Mouse (Mus musculus) liver, embryonic 13.5 days (tissue): ENCODE results near the gene Atp1b1. TPM values are rescaled to one million over a fixed set of nuclear protein-coding genes. Genes with fewer than 3 reads are reported as not detected.

Source experiments
- ATAC-seq: fragments of 200-750 bp; cut with Nextera tagmentation; 2 replicates; pipeline ENCODE4 v1.8.0; 2017; ENCODE audit warnings: low read depth, mild to moderate bottlenecking, moderate number of reproducible peaks, moderate library complexity
- DNase-seq: peaks from one replicate; pipeline ENCODE4 v3.0.0; 2022
- H3K27ac ChIP-seq: fragments of 300-500 bp; sonication (generic); 2 replicates; pipeline ENCODE4 v1.5.1; 2015; ENCODE audit warnings: moderate library complexity, mild to moderate bottlenecking, inconsistent platforms
- H3K27me3 ChIP-seq: fragments of 300-500 bp; sonication (generic); 2 replicates; pipeline ENCODE4 v1.6.1; 2015; ENCODE audit warnings: mild to moderate bottlenecking, inconsistent platforms
- H3K36me3 ChIP-seq: fragments of 300-500 bp; sonication (generic); 2 replicates; pipeline ENCODE4 v1.6.1; 2015; ENCODE audit warnings: mild to moderate bottlenecking, inconsistent platforms
- H3K4me1 ChIP-seq: fragments of 300-500 bp; sonication (generic); replicated peaks from 2 replicates; pipeline ENCODE4 v1.6.1; 2015; ENCODE audit warnings: inconsistent platforms
- H3K4me2 ChIP-seq: fragments of 300-500 bp; sonication (generic); 2 replicates; pipeline ENCODE4 v1.6.1; 2015; ENCODE audit warnings: inconsistent platforms, mild to moderate bottlenecking, moderate library complexity
- H3K4me3 ChIP-seq: fragments of 300-500 bp; sonication (generic); replicated peaks from 2 replicates; pipeline ENCODE4 v1.5.1; 2015; ENCODE audit warnings: mild to moderate bottlenecking, inconsistent platforms
- H3K9ac ChIP-seq: fragments of 300-500 bp; sonication (generic); 2 replicates; pipeline ENCODE4 v1.6.1; 2015; ENCODE audit warnings: mild to moderate bottlenecking, inconsistent platforms
- H3K9me3 ChIP-seq: fragments of 300-500 bp; sonication (generic); replicated peaks from 2 replicates; pipeline ENCODE4 v1.6.1; 2016; ENCODE audit warnings: inconsistent platforms
- WGBS: fragments of 180-500 bp; shearing (Covaris S2); methylation state at CpG from one replicate; pipeline ENCODE4 v1.1.7; 2015; ENCODE audit not compliant: insufficient replicate concordance; 5-methylcytosine and 5-hydroxymethylcytosine counted together
- polyA plus RNA-seq: library from polyadenylated mRNA; unstranded; fragments of >200 nt; fragmentation: Nextera tagmentation; extraction: Ambion mirVana; gene quantifications from 2 replicates; pipeline ENCODE4 v1.2.1, GENCODE M21; 2015

Gene Atp1b1
- polyA plus RNA-seq, 1 experiment from 2014 or later = 9.1 TPM

- DNase-seq = no peak
- WGBS = 80% methylated on average over 7 of the region's 7 CpGs
- peaks cover 8% of the 10 kb centered on the region for H3K4me1 ChIP-seq
- no peaks in the 10 kb centered on the region for H3K36me3 ChIP-seq
- no peak overlapping the region for H3K9ac ChIP-seq
- H3K27me3 ChIP-seq = no peaks in the 10 kb centered on the region
- no peak overlapping the region for H3K4me2 ChIP-seq
- ATAC-seq = no peak
- no peak overlapping the region for H3K27ac ChIP-seq
- H3K4me3 ChIP-seq = no peak overlapping the region
- no peaks in the 10 kb centered on the region for H3K9me3 ChIP-seq
Measured at GRCm38 (mm10) chr1:164436749-164437148, 21.4 kb downstream of the Atp1b1 start.

GRCm38 (mm10) chr1:164434049-164434448, 24.1 kb downstream of the Atp1b1 start:
- DNase-seq (no peak), ATAC-seq (no peak)
- no peak overlapping the region for H3K9ac ChIP-seq
- no peak overlapping the region for H3K4me3 ChIP-seq
- H3K4me2 ChIP-seq = no peak overlapping the region
- no peak overlapping the region for H3K27ac ChIP-seq
- H3K4me1 ChIP-seq = no peaks in the 10 kb centered on the region
- H3K9me3 ChIP-seq = no peaks in the 10 kb centered on the region
- WGBS = 76% methylated on average over 6 of the region's 6 CpGs
- no peaks in the 10 kb centered on the region for H3K27me3 ChIP-seq
- H3K36me3 ChIP-seq = no peaks in the 10 kb centered on the region

- no peak for ATAC-seq
- no peak overlapping the region for H3K4me2 ChIP-seq
- no peaks in the 10 kb centered on the region for H3K4me1 ChIP-seq
- DNase-seq = no peak
- H3K4me3 ChIP-seq = no peak overlapping the region
- no peak overlapping the region for H3K9ac ChIP-seq
- no peaks in the 10 kb centered on the region for H3K27me3 ChIP-seq
- 74% methylated on average over 5 of the region's 5 CpGs for WGBS
- no peaks in the 10 kb centered on the region for H3K9me3 ChIP-seq
- no peak overlapping the region for H3K27ac ChIP-seq
- H3K36me3 ChIP-seq = no peaks in the 10 kb centered on the region
Measured at GRCm38 (mm10) chr1:164432649-164433048, 25.5 kb downstream of the Atp1b1 start.

GRCm38 (mm10) chr1:164428644-164429043, 29.5 kb downstream of the Atp1b1 start:
- WGBS = 78% methylated on average over 9 of the region's 9 CpGs
- Histone ChIP-seq H3K4me2 (no peak overlapping the region), H3K4me3 (no peak overlapping the region), H3K4me1 (no peaks in the 10 kb centered on the region), H3K27ac (no peak overlapping the region), H3K9me3 (no peaks in the 10 kb centered on the region), H3K9ac (no peak overlapping the region), H3K36me3 (no peaks in the 10 kb centered on the region), H3K27me3 (no peaks in the 10 kb centered on the region)
- ATAC-seq = no peak
- DNase-seq = no peak

GRCm38 (mm10) chr1:164427777-164428176, 30.4 kb downstream of the Atp1b1 start:
- no peak overlapping the region for H3K9ac ChIP-seq
- H3K36me3 ChIP-seq = no peaks in the 10 kb centered on the region
- no peaks in the 10 kb centered on the region for H3K27me3 ChIP-seq
- no peak overlapping the region for H3K27ac ChIP-seq
- no peak for DNase-seq
- WGBS = 66% methylated on average over 7 of the region's 7 CpGs
- no peak for ATAC-seq
- H3K4me3 ChIP-seq = no peak overlapping the region
- no peaks in the 10 kb centered on the region for H3K4me1 ChIP-seq
- no peak overlapping the region for H3K4me2 ChIP-seq
- H3K9me3 ChIP-seq = no peaks in the 10 kb centered on the region

- Histone ChIP-seq H3K27ac (no peak overlapping the region), H3K9me3 (no peaks in the 10 kb centered on the region), H3K4me3 (no peak overlapping the region), H3K9ac (no peak overlapping the region), H3K36me3 (no peaks in the 10 kb centered on the region), H3K27me3 (no peaks in the 10 kb centered on the region), H3K4me1 (no peaks in the 10 kb centered on the region), H3K4me2 (no peak overlapping the region)
- 60% methylated on average over 7 of the region's 7 CpGs for WGBS
- DNase-seq (no peak), ATAC-seq (no peak)
Measured at GRCm38 (mm10) chr1:164426227-164426626, 31.9 kb downstream of the Atp1b1 start.

- H3K27ac ChIP-seq = no peak overlapping the region
- 0 out of 2 replicates have a peak, but pooled peaks have one; percentile 36 for ATAC-seq
- no peak overlapping the region for H3K4me2 ChIP-seq
- no peaks in the 10 kb centered on the region for H3K9me3 ChIP-seq
- H3K4me1 ChIP-seq = 0 out of 2 replicates have a peak, but pooled peaks cover 2% of the 10 kb centered on the region
- no peak overlapping the region for H3K9ac ChIP-seq
- 60% methylated on average over 6 of the region's 6 CpGs for WGBS
- no peaks in the 10 kb centered on the region for H3K27me3 ChIP-seq
- no peaks in the 10 kb centered on the region for H3K36me3 ChIP-seq
- H3K4me3 ChIP-seq = no peak overlapping the region
- DNase-seq = no peak
Measured at GRCm38 (mm10) chr1:164420623-164421354, 37.4 kb downstream of the Atp1b1 start.

GRCm38 (mm10) chr1:164419401-164419800, 38.8 kb downstream of the Atp1b1 start:
- Histone ChIP-seq H3K9ac (no peak overlapping the region), H3K27ac (no peak overlapping the region), H3K9me3 (no peaks in the 10 kb centered on the region), H3K4me2 (no peak overlapping the region), H3K4me1 (0 out of 2 replicates have a peak, but pooled peaks cover 2% of the 10 kb centered on the region), H3K4me3 (no peak overlapping the region), H3K36me3 (no peaks in the 10 kb centered on the region), H3K27me3 (no peaks in the 10 kb centered on the region)
- ATAC-seq (no peak), DNase-seq (no peak)
- WGBS = 75% methylated on average over 8 of the region's 8 CpGs

- no peaks in the 10 kb centered on the region for H3K27me3 ChIP-seq
- 75% methylated on average over 10 of the region's 10 CpGs for WGBS
- H3K36me3 ChIP-seq = no peaks in the 10 kb centered on the region
- H3K9me3 ChIP-seq = no peaks in the 10 kb centered on the region
- no peak overlapping the region for H3K4me3 ChIP-seq
- no peak overlapping the region for H3K9ac ChIP-seq
- peaks cover 6% of the 10 kb centered on the region for H3K4me1 ChIP-seq
- DNase-seq (no peak), ATAC-seq (no peak)
- H3K27ac ChIP-seq = no peak overlapping the region
- no peak overlapping the region for H3K4me2 ChIP-seq
Measured at GRCm38 (mm10) chr1:164418320-164418719, 39.8 kb downstream of the Atp1b1 start.

- 57% methylated on average over 3 of the region's 3 CpGs for WGBS
Measured at GRCm38 (mm10) chr1:164417604-164418003, 40.6 kb downstream of the Atp1b1 start.

GRCm38 (mm10) chr1:164416692-164417394, 41.3 kb downstream of the Atp1b1 start:
- Histone ChIP-seq H3K36me3 (no peaks in the 10 kb centered on the region), H3K4me3 (no peak overlapping the region), H3K27me3 (no peaks in the 10 kb centered on the region), H3K4me1 (peaks cover 6% of the 10 kb centered on the region), H3K4me2 (no peak overlapping the region), H3K9me3 (no peaks in the 10 kb centered on the region), H3K27ac (no peak overlapping the region), H3K9ac (no peak overlapping the region)
- DNase-seq (no peak), ATAC-seq (no peak)
- WGBS = 71% methylated on average over 12 of the region's 12 CpGs

More at GRCm38 (mm10) chr1:164417604-164418003, 40.6 kb downstream of the Atp1b1 start:
- no peaks in the 10 kb centered on the region for H3K9me3 ChIP-seq
- no peak for ATAC-seq
- H3K36me3 ChIP-seq = no peaks in the 10 kb centered on the region
- no peak overlapping the region for H3K27ac ChIP-seq
- H3K4me2 ChIP-seq = no peak overlapping the region
- no peak for DNase-seq
- no peak overlapping the region for H3K9ac ChIP-seq
- no peak overlapping the region for H3K4me3 ChIP-seq
- peaks cover 6% of the 10 kb centered on the region for H3K4me1 ChIP-seq
- H3K27me3 ChIP-seq = no peaks in the 10 kb centered on the region
